Mouse (Mus musculus) forebrain, embryonic 11.5 days (tissue): Measurements from ENCODE around the gene Shisa8. TPM values are rescaled to one million over a fixed set of nuclear protein-coding genes. Genes with fewer than 3 reads are reported as not detected.

Source experiments
- ATAC-seq: fragments of 200-750 bp; cut with Nextera tagmentation; replicated peaks from 2 replicates; pipeline ENCODE4 v1.8.0; 2017; ENCODE audit warnings: moderate TSS enrichment; ENCODE audit not compliant: low FRiP score
- DNase-seq: peaks from one replicate; pipeline ENCODE4 v3.0.0-alpha.2; 2017; ENCODE audit warnings: low spot score
- H3K27ac ChIP-seq: fragments of 300-500 bp; sonication (generic); 2 replicates; pipeline ENCODE4 v1.5.1; 2014; ENCODE audit warnings: low read depth, low read length
- H3K27me3 ChIP-seq: fragments of 300-500 bp; sonication (generic); 2 replicates; pipeline ENCODE4 v1.6.1; 2014; ENCODE audit warnings: mild to moderate bottlenecking, low read length, mixed read lengths; ENCODE audit not compliant: control insufficient read depth, insufficient read depth
- H3K36me3 ChIP-seq: fragments of 300-500 bp; sonication (generic); 2 replicates; pipeline ENCODE4 v1.6.1; 2014; ENCODE audit warnings: mild to moderate bottlenecking, low read length, moderate library complexity, mixed read lengths; ENCODE audit not compliant: control insufficient read depth, insufficient read depth
- H3K4me1 ChIP-seq: fragments of 300-500 bp; sonication (generic); replicated peaks from 2 replicates; pipeline ENCODE4 v1.6.1; 2014; ENCODE audit warnings: low read length, mixed read lengths; ENCODE audit not compliant: control insufficient read depth, insufficient read depth
- H3K4me2 ChIP-seq: fragments of 300-500 bp; sonication (generic); 2 replicates; pipeline ENCODE4 v1.6.1; 2014; ENCODE audit warnings: low read depth, mild to moderate bottlenecking, low read length, moderate library complexity, mixed read lengths; ENCODE audit not compliant: severe bottlenecking
- H3K4me3 ChIP-seq: fragments of 300-500 bp; sonication (generic); 2 replicates; pipeline ENCODE4 v1.5.1; 2014; ENCODE audit warnings: low read depth, low read length
- H3K9ac ChIP-seq: fragments of 300-500 bp; sonication (generic); 2 replicates; pipeline ENCODE4 v1.6.1; 2014; ENCODE audit warnings: low read length
- H3K9me3 ChIP-seq: fragments of 300-500 bp; sonication (generic); 2 replicates; pipeline ENCODE4 v1.6.1; 2016; ENCODE audit warnings: low read length, mixed read lengths; ENCODE audit not compliant: control insufficient read depth
- WGBS: fragments of 180-500 bp; shearing (Covaris S2); extraction: QIAGEN DNeasy Blood & Tissue Kit; methylation state at CpG from one replicate; pipeline ENCODE4 v1.1.7; 2014; 5-methylcytosine and 5-hydroxymethylcytosine counted together
- polyA plus RNA-seq: library from polyadenylated mRNA; unstranded; fragments of >200 nt; fragmentation: Nextera tagmentation; extraction: Ambion mirVana; gene quantifications from 2 replicates; pipeline ENCODE4 v1.2.1, GENCODE M21; 2014

Shisa8 gene
- polyA plus RNA-seq, 1 experiment from 2014 or later, result 1.2 TPM

DNA sequence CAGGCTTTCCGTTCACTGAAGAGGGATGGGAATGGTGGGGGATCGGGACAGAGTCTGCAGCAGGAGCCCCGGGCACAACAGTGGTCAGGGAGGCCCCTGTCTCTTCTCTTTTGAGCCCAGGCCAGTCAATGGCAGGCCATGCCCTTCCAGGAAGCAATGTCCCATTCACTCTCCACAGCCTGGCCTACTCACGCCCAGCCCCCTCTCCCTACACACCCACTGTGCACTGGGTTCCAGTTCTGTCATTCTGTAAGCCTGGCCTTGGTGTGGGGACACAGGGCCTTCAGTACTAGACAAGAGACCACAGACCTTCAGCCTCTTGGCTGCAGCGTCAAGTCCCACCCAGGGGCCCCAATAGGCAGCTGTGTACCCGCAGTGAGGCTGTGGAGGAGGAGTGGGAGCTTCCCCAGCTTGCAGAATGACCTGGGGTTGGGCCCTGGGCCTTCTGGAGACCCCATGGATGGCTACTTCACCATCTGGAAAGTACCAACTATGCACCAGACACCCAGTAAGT is 17.5 kb upstream of the Shisa8 start:
- WGBS, result 62% methylated on average over 6 of the region's 6 CpGs

GRCm38 (mm10) chr15:82229542-82230045 is 17.0 kb upstream of the Shisa8 start:
- Histone ChIP-seq H3K4me1 (no peaks in the 10 kb centered on the region; the same call in 1 of the 2 replicates), H3K27me3 (peaks cover 4% of the 10 kb centered on the region), H3K27ac (no peak overlapping the region), H3K9ac (no peak overlapping the region), H3K36me3 (no peaks in the 10 kb centered on the region), H3K4me3 (no peak overlapping the region), H3K9me3 (no peaks in the 10 kb centered on the region), H3K4me2 (no peak overlapping the region)
- ATAC-seq (no peak), DNase-seq (no peak)
- 36% methylated on average over 11 of the region's 11 CpGs for WGBS

More for the DNA sequence above, 17.5 kb upstream of the Shisa8 start:
- H3K27me3 ChIP-seq, result no peaks in the 10 kb centered on the region
- no peak overlapping the region for H3K27ac ChIP-seq
- H3K9me3 ChIP-seq, result no peaks in the 10 kb centered on the region
- no peak overlapping the region for H3K4me2 ChIP-seq
- DNase-seq, result peak; percentile 49
- no peaks in the 10 kb centered on the region for H3K36me3 ChIP-seq
- ATAC-seq, result no peak
- H3K9ac ChIP-seq, result no peak overlapping the region
- H3K4me3 ChIP-seq, result no peak overlapping the region
- H3K4me1 ChIP-seq, result no peaks in the 10 kb centered on the region

- DNase-seq, result no peak
- Histone ChIP-seq H3K36me3 (no peaks in the 10 kb centered on the region), H3K27me3 (peaks cover 12% of the 10 kb centered on the region), H3K4me2 (no peak overlapping the region), H3K9me3 (no peaks in the 10 kb centered on the region), H3K9ac (no peak overlapping the region), H3K4me3 (no peak overlapping the region), H3K4me1 (peaks cover 5% of the 10 kb centered on the region), H3K27ac (no peak overlapping the region)
- no peak for ATAC-seq
- 91% methylated on average over 5 of the region's 5 CpGs for WGBS
Measured at GRCm38 (mm10) chr15:82225769-82226168, 13.2 kb upstream of the Shisa8 start.

- Histone ChIP-seq H3K27me3 (peaks cover 12% of the 10 kb centered on the region), H3K36me3 (no peaks in the 10 kb centered on the region), H3K4me2 (peak overlapping the region; percentile 68; the same call in 1 of the 2 replicates), H3K4me3 (no peak overlapping the region), H3K9ac (no peak overlapping the region), H3K9me3 (no peaks in the 10 kb centered on the region), H3K27ac (no peak overlapping the region), H3K4me1 (peaks cover 5% of the 10 kb centered on the region)
- ATAC-seq (no peak), DNase-seq (no peak)
- WGBS, result 38% methylated on average over 7 of the region's 7 CpGs
Measured at GRCm38 (mm10) chr15:82224602-82225215, 12.1 kb upstream of the Shisa8 start.

DNA sequence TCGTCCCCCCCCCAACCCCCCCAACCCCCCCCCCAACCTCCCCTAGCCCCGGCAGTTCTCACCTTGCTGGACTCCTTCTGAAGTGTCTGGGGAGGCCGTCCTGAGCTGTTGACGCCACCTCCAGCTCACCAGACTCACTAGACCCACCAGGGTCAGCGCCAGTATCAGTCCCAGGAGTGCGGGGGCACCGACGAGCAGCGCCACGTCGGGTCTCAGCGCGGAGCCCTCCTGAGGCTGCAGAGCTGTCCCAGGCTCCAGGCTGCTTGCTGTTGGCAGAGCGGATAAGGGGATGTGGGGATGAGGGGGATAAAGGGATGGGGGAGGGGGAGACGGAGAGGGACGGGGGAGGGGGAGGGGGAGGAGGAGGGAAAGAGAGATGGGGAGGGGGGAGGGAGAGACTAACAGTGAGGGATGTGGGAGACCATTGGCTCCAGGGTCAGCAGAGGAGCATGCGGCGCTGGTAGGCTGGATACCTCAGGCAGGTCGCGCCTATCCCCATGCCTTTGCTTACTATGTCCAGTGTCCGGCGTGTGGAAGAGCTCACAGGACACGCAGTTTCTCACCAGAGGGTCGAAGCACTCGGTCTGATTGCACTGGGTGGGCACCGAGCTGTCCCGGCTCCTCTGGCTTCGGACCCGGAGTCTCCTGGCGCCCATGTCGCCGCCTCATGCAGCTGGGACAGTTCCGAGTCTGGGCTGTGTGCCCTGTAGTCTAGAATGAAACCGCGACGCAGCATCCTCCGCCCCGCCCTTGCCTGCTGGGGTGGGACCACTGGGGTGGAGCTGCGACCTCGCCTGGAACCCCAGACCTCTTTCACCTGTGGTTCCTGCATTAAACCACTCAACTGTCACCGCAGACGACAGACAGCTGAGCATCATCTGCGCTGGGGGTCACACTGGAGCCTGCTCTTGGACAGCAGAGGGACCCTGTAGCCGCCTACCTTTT is 11.3 kb upstream of the Shisa8 start, which contains the start of gene Tnfrsf13c:
Gene Tnfrsf13c, minus strand, starts transcription at position 713 of the 945 bp plus-strand sequence.
- 1% methylated on average over 40 of the region's 44 CpGs for WGBS
- no peak for ATAC-seq

GRCm38 (mm10) chr15:82223251-82223650 is 10.6 kb upstream of the Shisa8 start:
- peaks cover 5% of the 10 kb centered on the region for H3K4me1 ChIP-seq
- ATAC-seq (no peak), DNase-seq (no peak)
- H3K27ac ChIP-seq, result no peak overlapping the region
- H3K4me2 ChIP-seq, result no peak overlapping the region
- H3K9me3 ChIP-seq, result no peaks in the 10 kb centered on the region
- no peaks in the 10 kb centered on the region for H3K36me3 ChIP-seq
- no peak overlapping the region for H3K9ac ChIP-seq
- H3K27me3 ChIP-seq, result peaks cover 12% of the 10 kb centered on the region
- WGBS, result 54% methylated on average over 7 of the region's 7 CpGs
- no peak overlapping the region for H3K4me3 ChIP-seq

More for the DNA sequence above, 11.3 kb upstream of the Shisa8 start, which contains the start of gene Tnfrsf13c:
- Histone ChIP-seq H3K27ac (no peak within 1 kb of the TSS), H3K36me3 (no peaks in the 10 kb centered on the region), H3K27me3 (peaks cover 12% of the 10 kb centered on the region), H3K4me3 (peak within 1 kb of the TSS; percentile 31), H3K9ac (no peak within 1 kb of the TSS), H3K9me3 (no peaks in the 10 kb centered on the region), H3K4me2 (peak within 1 kb of the TSS; percentile 68), H3K4me1 (peaks cover 5% of the 10 kb centered on the region)
- DNase-seq, result no peak

- H3K9me3 ChIP-seq, result no peaks in the 10 kb centered on the region
- no peak overlapping the region for H3K4me3 ChIP-seq
- no peak overlapping the region for H3K4me2 ChIP-seq
- peaks cover 6% of the 10 kb centered on the region for H3K4me1 ChIP-seq
- H3K27ac ChIP-seq, result no peak overlapping the region
- H3K27me3 ChIP-seq, result peaks cover 16% of the 10 kb centered on the region
- DNase-seq (no peak), ATAC-seq (no peak)
- WGBS, result 64% methylated on average over 14 of the region's 14 CpGs
- 0 out of 2 replicates have a peak overlapping the region, but pooled peaks have one; percentile 4 for H3K9ac ChIP-seq
- H3K36me3 ChIP-seq, result no peaks in the 10 kb centered on the region
Measured at GRCm38 (mm10) chr15:82221104-82221860, 8.7 kb upstream of the Shisa8 start.
